In genomic region chr5:43845646-43846045, GRCm38 (mm10) we compare ENCODE assay signal across 20 mouse cellular contexts. TPM values are rescaled to one million over a fixed set of nuclear protein-coding genes. Genes with fewer than 3 reads are reported as not detected.
DNase-seq lines count a peak whose midpoint lies in the region; ATAC-seq and TF ChIP-seq lines count a peak whose summit lies in the region.
"Had no signal": no experiment of that assay in that cellular context is flagged by ENCODE, and none has a peak within 500 bp of the region (broad histone marks: within the 10 kb centered on the region; RNA-seq: fewer than 3 reads in every experiment).

No protein-coding gene starts in this region.

- no peak for TF ChIP-seq EP300 in heart, adult 2 months (IDR thresholded peaks at IDR 0.05; ENCODE audit: insufficient read depth, low read depth, low read length)

- peaks cover 12% of the 10 kb centered on the region for H3K4me1 ChIP-seq in heart, adult 2 months (ENCODE audit: control insufficient read depth, insufficient read depth, low read length)
- H3K4me1 ChIP-seq in heart, embryonic 10.5 days: no peaks in the 10 kb centered on the region
- H3K4me1 ChIP-seq in brown adipose tissue, adult 24 weeks (ENCODE audit: control insufficient read depth, insufficient read depth, insufficient read length, low read length): peaks cover 14% of the 10 kb centered on the region; the same call in 1 of the 2 replicates
- H3K4me1 ChIP-seq in small intestine, adult 2 months (ENCODE audit: control insufficient read depth, insufficient read depth, insufficient read length, low read length): no peaks in the 10 kb centered on the region; the same call in 1 of the 2 replicates
- no peaks in the 10 kb centered on the region for H3K4me1 ChIP-seq in neural tube, embryonic 15.5 days
- H3K4me1 ChIP-seq in kidney, adult 2 months (ENCODE audit: control insufficient read depth, insufficient read depth, low read length): no peaks in the 10 kb centered on the region
- H3K4me1 ChIP-seq: hindbrain, embryonic 15.5 days had no signal

- TF ChIP-seq POLR2A in heart, adult 2 months (IDR thresholded peaks at IDR 0.05; ENCODE audit: insufficient read depth, low read depth, low read length): no peak
- TF ChIP-seq POLR2A in small intestine, adult 2 months (IDR thresholded peaks at IDR 0.05; ENCODE audit: low read depth, low read length): no peak
- no peak for TF ChIP-seq POLR2A in kidney, adult 2 months (IDR thresholded peaks at IDR 0.05; ENCODE audit: low read depth, low read length)

- intact Hi-C loops in heart, adult 2 months (cut with DNase I): loop anchor here (2.0 kb wide), 1 partner anchor 19 kb away; no protein-coding TSS in a partner anchor

- no peaks in the 10 kb centered on the region; the same call in 1 of the 2 replicates for H3K36me3 ChIP-seq in heart, adult 2 months (ENCODE audit: control insufficient read depth, insufficient read depth, low read length)
- H3K36me3 ChIP-seq in heart, embryonic 10.5 days: no peaks in the 10 kb centered on the region
- no peaks in the 10 kb centered on the region for H3K36me3 ChIP-seq in small intestine, adult 2 months (ENCODE audit: control insufficient read depth, insufficient read depth, low read length)
- no peaks in the 10 kb centered on the region for H3K36me3 ChIP-seq in neural tube, embryonic 15.5 days
- H3K36me3 ChIP-seq in kidney, adult 2 months (ENCODE audit: control insufficient read depth, insufficient read depth, low read length): no peaks in the 10 kb centered on the region
- H3K36me3 ChIP-seq: hindbrain, embryonic 10.5 days; hindbrain, embryonic 15.5 days had no signal

- H3K79me2 ChIP-seq in heart, adult 2 months (replicated peaks; ENCODE audit: control insufficient read depth, insufficient read depth, low read length): no peaks in the 10 kb centered on the region

- WGBS in heart, adult 2 months: 35% methylated on average over 1 of the region's 1 CpGs
- 39% methylated on average over 1 of the region's 1 CpGs for WGBS in heart, embryonic 10.5 days
- WGBS in small intestine, adult 2 months: 73% methylated on average over 1 of the region's 1 CpGs
- WGBS in neural tube, embryonic 15.5 days: 83% methylated on average over 1 of the region's 1 CpGs
- 71% methylated on average over 1 of the region's 1 CpGs for WGBS in kidney, adult 2 months

- ATAC-seq in neural tube, embryonic 15.5 days (ENCODE audit: low FRiP score): no peak
- ATAC-seq: activated CD4-positive, CD25-positive, alpha-beta regulatory T cell, adult 4 months; forebrain, embryonic 16.5 days; Patski had no signal

- no peak overlapping the region for H3K4me3 ChIP-seq in heart, adult 2 months
- H3K4me3 ChIP-seq in heart, embryonic 10.5 days: no peak overlapping the region
- H3K4me3 ChIP-seq in brown adipose tissue, adult 24 weeks (ENCODE audit: insufficient read depth, low read depth, low read length): no peak overlapping the region
- no peak overlapping the region for H3K4me3 ChIP-seq in small intestine, adult 2 months (ENCODE audit: low read depth, low read length)
- no peak overlapping the region for H3K4me3 ChIP-seq in neural tube, embryonic 15.5 days (replicated peaks)
- no peak overlapping the region for H3K4me3 ChIP-seq in kidney, adult 2 months (ENCODE audit: insufficient read depth, low read depth, low read length)
- H3K4me3 ChIP-seq: hindbrain, embryonic 10.5 days; hindbrain, embryonic 15.5 days had no signal

- peak overlapping the region; percentile 70 for H3K27ac ChIP-seq in heart, adult 2 months
- no peak overlapping the region for H3K27ac ChIP-seq in heart, embryonic 10.5 days
- peak overlapping the region; percentile 46; the same call in 1 of the 2 replicates for H3K27ac ChIP-seq in brown adipose tissue, adult 24 weeks (replicated peaks; ENCODE audit: low read depth, low read length)
- peak overlapping the region; percentile 24 for H3K27ac ChIP-seq in small intestine, adult 2 months (ENCODE audit: insufficient read depth, low read depth, low read length)
- no peak overlapping the region for H3K27ac ChIP-seq in neural tube, embryonic 15.5 days (replicated peaks)
- H3K27ac ChIP-seq in kidney, adult 2 months (ENCODE audit: insufficient read depth, low read depth, low read length): no peak overlapping the region
- H3K27ac ChIP-seq: hindbrain, embryonic 10.5 days; hindbrain, embryonic 15.5 days had no signal

- H3K27me3 ChIP-seq in heart, adult 2 months (ENCODE audit: control insufficient read depth, insufficient read depth, low read length): no peaks in the 10 kb centered on the region
- H3K27me3 ChIP-seq in heart, embryonic 10.5 days (ENCODE audit: insufficient read depth, poor library complexity, severe bottlenecking): no peaks in the 10 kb centered on the region
- no peaks in the 10 kb centered on the region for H3K27me3 ChIP-seq in small intestine, adult 2 months (ENCODE audit: control insufficient read depth, insufficient read depth, low read length)
- no peaks in the 10 kb centered on the region for H3K27me3 ChIP-seq in neural tube, embryonic 15.5 days (replicated peaks)
- H3K27me3 ChIP-seq in kidney, adult 2 months (replicated peaks; ENCODE audit: control insufficient read depth, insufficient read depth, low read length): no peaks in the 10 kb centered on the region
- H3K27me3 ChIP-seq: hindbrain, embryonic 15.5 days; Patski had no signal

- 0 out of 2 replicates have a peak, but pooled peaks cover 7% of the 10 kb centered on the region for H3K9me3 ChIP-seq in heart, embryonic 10.5 days
- no peaks in the 10 kb centered on the region for H3K9me3 ChIP-seq in neural tube, embryonic 15.5 days (replicated peaks)
- H3K9me3 ChIP-seq: hindbrain, embryonic 15.5 days had no signal

- H3K9ac ChIP-seq in heart, adult 2 months (ENCODE audit: low read depth, low read length): no peak overlapping the region
- no peak overlapping the region for H3K9ac ChIP-seq in neural tube, embryonic 15.5 days (replicated peaks)
- H3K9ac ChIP-seq: hindbrain, embryonic 15.5 days had no signal

- no peak for TF ChIP-seq CTCF in heart, adult 2 months (IDR thresholded peaks at IDR 0.05)
- TF ChIP-seq CTCF in small intestine, adult 2 months (IDR thresholded peaks at IDR 0.05; ENCODE audit: extremely low read depth, insufficient read length, insufficient replicate concordance, low read depth, low read length): no peak
- no peak for TF ChIP-seq CTCF in kidney, adult 2 months (conservative IDR thresholded peaks at IDR 0.05; ENCODE audit: insufficient read depth, insufficient read length, low read depth, low read length)

- DNase-seq in heart, adult 2 months: no peak
- no peak for DNase-seq in heart, embryonic 10.5 days (ENCODE audit: low spot score)
- peak; percentile 71 to 76 for DNase-seq in B cell, adult 2 months
- DNase-seq in layer of hippocampus, postnatal 36 days: no peak
- DNase-seq in kidney, adult 2 months: no peak
- DNase-seq: adrenal gland, postnatal 14 days; cerebellum, adult 18-20 months; cerebellum, adult 9-11 months; cerebellum, postnatal 36 days had no signal

- no peak overlapping the region for H3K4me2 ChIP-seq in neural tube, embryonic 15.5 days
- H3K4me2 ChIP-seq: heart, embryonic 11.5 days; hindbrain, embryonic 15.5 days had no signal

RNA-seq across cellular contexts. Expression of gene Cd38, which starts 22.7 kb away (rescaled TPM):
- total RNA-seq in heart, adult 2 months (2021): 1 to 10 TPM; 7.3 to 7.5 TPM
- 8.6 and 22.0 TPM in 2 replicates for polyA plus RNA-seq in heart, adult 2 months (2012; rRNA removed)
- polyA plus RNA-seq in heart, embryonic 10.5 days (2016; fragmentation: Nextera tagmentation; extraction: Ambion mirVana): 18.1 and 20.6 TPM in 2 replicates
- 3.8 and 4.9 TPM in 2 replicates for polyA plus RNA-seq in brown adipose tissue, adult 24 weeks (2012; ENCODE audit: insufficient read depth, insufficient read length, missing spikeins)
- polyA plus RNA-seq in small intestine, adult 2 months (2012; rRNA removed): 12.4 and 17.6 TPM in 2 replicates
- total RNA-seq in layer of hippocampus, postnatal 36 days (2021): 1 to 10 TPM; 6.9 to 7.5 TPM
- 3.1 and 4.0 TPM in 2 replicates for polyA plus RNA-seq in neural tube, embryonic 15.5 days (2015; fragmentation: Nextera tagmentation; extraction: Ambion mirVana)
- polyA plus RNA-seq in kidney, adult 2 months (2012; rRNA removed): 6.1 and 7.9 TPM in 2 replicates

RNA-seq across cellular contexts. Expression of gene Fbxl5, which starts 24.2 kb away (rescaled TPM):
- total RNA-seq in heart, adult 2 months (2021): 10 to 100 TPM; 32.6 to 39.0 TPM
- polyA plus RNA-seq in heart, adult 2 months (2012; rRNA removed): 20.1 and 32.0 TPM in 2 replicates
- 43.5 and 46.0 TPM in 2 replicates for polyA plus RNA-seq in heart, embryonic 10.5 days (2016; fragmentation: Nextera tagmentation; extraction: Ambion mirVana)
- polyA plus RNA-seq in brown adipose tissue, adult 24 weeks (2012; ENCODE audit: insufficient read depth, insufficient read length, missing spikeins): 28.8 and 32.7 TPM in 2 replicates
- 12.0 and 25.8 TPM in 2 replicates for polyA plus RNA-seq in small intestine, adult 2 months (2012; rRNA removed)
- 10 to 100 TPM; 92.2 to 98.8 TPM for total RNA-seq in layer of hippocampus, postnatal 36 days (2021)
- polyA plus RNA-seq in neural tube, embryonic 15.5 days (2015; fragmentation: Nextera tagmentation; extraction: Ambion mirVana): 73.5 and 74.1 TPM in 2 replicates
- 28.0 and 32.5 TPM in 2 replicates for polyA plus RNA-seq in kidney, adult 2 months (2012; rRNA removed)

RNA-seq across cellular contexts. Expression of gene Bst1, which starts 27.0 kb away (rescaled TPM):
- 1 to 10 TPM; 1.6 to 3.3 TPM for total RNA-seq in heart, adult 2 months (2021)
- 1.3 and 1.7 TPM in 2 replicates for polyA plus RNA-seq in heart, adult 2 months (2012; rRNA removed)
- 0.36 TPM in 1 of 2 replicates, not detected in the other for polyA plus RNA-seq in heart, embryonic 10.5 days (2016; fragmentation: Nextera tagmentation; extraction: Ambion mirVana)
- polyA plus RNA-seq in brown adipose tissue, adult 24 weeks (2012; ENCODE audit: insufficient read depth, insufficient read length, missing spikeins): 0.75 TPM in 1 of 2 replicates, not detected in the other
- 25.9 and 87.8 TPM in 2 replicates for polyA plus RNA-seq in small intestine, adult 2 months (2012; rRNA removed)
- total RNA-seq in layer of hippocampus, postnatal 36 days (2021): not detected
- 0.55 and 4.5 TPM in 2 replicates for polyA plus RNA-seq in neural tube, embryonic 15.5 days (2015; fragmentation: Nextera tagmentation; extraction: Ambion mirVana)
- 10.7 and 11.5 TPM in 2 replicates for polyA plus RNA-seq in kidney, adult 2 months (2012; rRNA removed)
- polyA plus RNA-seq: C2C12; forebrain, embryonic 11.5 days; forebrain, embryonic 16.5 days; hindbrain, embryonic 10.5 days had no signal

Comparison
In these comparisons a context has a peak if more than half of its experiments do, and no peak if none do; other contexts are left out.
1. H3K27ac ChIP-seq: peak in heart, adult 2 months (single experiment), brown adipose tissue, adult 24 weeks (single experiment) and small intestine, adult 2 months (single experiment); none in heart, embryonic 10.5 days (single experiment), neural tube, embryonic 15.5 days (single experiment) and kidney, adult 2 months (single experiment).
2. DNase-seq: peak in B cell, adult 2 months (2 of 2); none in heart, adult 2 months (0 of 2), heart, embryonic 10.5 days (single experiment), layer of hippocampus, postnatal 36 days (0 of 2) and kidney, adult 2 months (single experiment).